Mouse (Mus musculus) kidney, embryonic 14.5 days (tissue): ENCODE data around the gene Pcsk2. TPM values are rescaled to one million over a fixed set of nuclear protein-coding genes. Genes with fewer than 3 reads are reported as not detected.

ENCODE experiments used
- ATAC-seq: fragments of 200-750 bp; cut with Nextera tagmentation; 2 replicates; pipeline ENCODE4 v1.8.0; 2017; ENCODE audit warnings: moderate number of reproducible peaks, mild to moderate bottlenecking, moderate TSS enrichment, moderate library complexity; ENCODE audit not compliant: low FRiP score, low TSS enrichment
- H3K27ac ChIP-seq: fragments of 300-500 bp; sonication (generic); 2 replicates; pipeline ENCODE4 v1.5.1; 2014; ENCODE audit warnings: low read depth, mild to moderate bottlenecking, low read length, moderate library complexity, mixed read lengths
- H3K27me3 ChIP-seq: fragments of 300-500 bp; sonication (generic); 2 replicates; pipeline ENCODE4 v1.6.1; 2014; ENCODE audit warnings: mild to moderate bottlenecking, low read length; ENCODE audit not compliant: control insufficient read depth, insufficient read depth
- H3K36me3 ChIP-seq: fragments of 300-500 bp; sonication (generic); 2 replicates; pipeline ENCODE4 v1.6.1; 2014; ENCODE audit warnings: low read length, mixed read lengths; ENCODE audit not compliant: control insufficient read depth, insufficient read depth
- H3K4me1 ChIP-seq: fragments of 300-500 bp; sonication (generic); 2 replicates; pipeline ENCODE4 v1.6.1; 2014; ENCODE audit warnings: low read length, mixed read lengths; ENCODE audit not compliant: control insufficient read depth, insufficient read depth
- H3K4me2 ChIP-seq: fragments of 300-500 bp; sonication (generic); replicated peaks from 2 replicates; pipeline ENCODE4 v1.6.1; 2014; ENCODE audit warnings: low read depth, mild to moderate bottlenecking, low read length
- H3K4me3 ChIP-seq: fragments of 300-500 bp; sonication (generic); 2 replicates; pipeline ENCODE4 v1.5.1; 2014; ENCODE audit warnings: mild to moderate bottlenecking, low read length
- H3K9ac ChIP-seq: fragments of 300-500 bp; sonication (generic); 2 replicates; pipeline ENCODE4 v1.6.1; 2014; ENCODE audit warnings: low read depth, mild to moderate bottlenecking, low read length, moderate library complexity
- H3K9me3 ChIP-seq: fragments of 300-500 bp; sonication (generic); 2 replicates; pipeline ENCODE4 v1.6.1; 2016; ENCODE audit warnings: low read length; ENCODE audit not compliant: control insufficient read depth
- WGBS: fragments of 180-500 bp; shearing (Covaris S2); extraction: QIAGEN DNeasy Blood & Tissue Kit; methylation state at CpG from one replicate; pipeline ENCODE4 v1.1.7; 2014; 5-methylcytosine and 5-hydroxymethylcytosine counted together
- polyA plus RNA-seq: library from polyadenylated mRNA; unstranded; fragments of >200 nt; fragmentation: Nextera tagmentation; extraction: Ambion mirVana; gene quantifications from 2 replicates; pipeline ENCODE4 v1.2.1, GENCODE M21; 2014

The Pcsk2 gene
- polyA plus RNA-seq, 1 experiment from 2014 or later: 1.7 TPM

DNA sequence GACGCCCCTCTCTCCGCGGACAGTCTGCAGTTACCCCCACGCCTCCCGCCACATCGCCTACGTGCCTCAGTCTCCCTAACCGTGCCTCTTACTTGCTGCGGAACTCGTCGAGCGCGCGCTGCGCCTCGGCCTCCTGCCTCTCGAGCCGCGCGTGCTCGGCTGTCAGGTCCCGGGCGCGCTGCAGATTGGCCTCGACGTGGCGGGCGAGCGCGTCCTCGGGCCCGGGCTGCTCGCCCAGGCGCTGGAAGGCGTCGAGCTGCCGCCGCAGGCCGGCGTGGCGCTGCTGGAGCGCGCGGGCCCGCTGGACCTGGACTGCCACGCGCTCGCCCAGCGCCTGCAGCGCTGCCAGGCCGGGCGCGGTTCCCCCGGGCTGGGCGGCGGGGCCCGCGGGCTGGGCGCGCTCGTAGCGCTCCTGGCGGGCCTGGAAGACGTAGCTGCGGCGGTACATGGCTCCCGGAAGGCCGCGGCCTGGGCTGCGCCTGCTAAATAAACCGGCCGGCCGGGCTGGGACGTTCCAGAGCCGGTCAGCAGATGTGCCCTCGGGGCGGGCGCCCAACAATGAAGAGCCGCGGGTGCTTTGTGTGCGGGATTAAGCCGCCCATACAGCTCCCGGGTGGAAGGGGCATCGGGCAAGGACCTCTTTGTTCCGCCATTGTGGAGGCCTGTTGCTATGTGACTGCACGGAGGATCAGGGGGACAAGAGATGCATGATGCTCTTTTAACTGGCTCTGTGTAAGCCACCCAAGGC lies 316.7 kb downstream of the Pcsk2 start, which contains the start of gene Bfsp1:
TSS of gene Bfsp1 (minus strand) at position 690 of the 748 bp plus-strand sequence.
- Histone ChIP-seq H3K4me1 (peaks cover 3% of the 10 kb centered on the region; the same call in 1 of the 2 replicates), H3K4me2 (peak within 1 kb of the TSS; percentile 87), H3K27me3 (no peaks in the 10 kb centered on the region; the same call in 1 of the 2 replicates), H3K9ac (peak within 1 kb of the TSS; percentile 80), H3K9me3 (no peaks in the 10 kb centered on the region), H3K27ac (no peak within 1 kb of the TSS), H3K4me3 (peak within 1 kb of the TSS; percentile 42), H3K36me3 (no peaks in the 10 kb centered on the region)
- WGBS: 3% methylated on average over 85 of the region's 86 CpGs
- peak; percentile 76 for ATAC-seq

DNA sequence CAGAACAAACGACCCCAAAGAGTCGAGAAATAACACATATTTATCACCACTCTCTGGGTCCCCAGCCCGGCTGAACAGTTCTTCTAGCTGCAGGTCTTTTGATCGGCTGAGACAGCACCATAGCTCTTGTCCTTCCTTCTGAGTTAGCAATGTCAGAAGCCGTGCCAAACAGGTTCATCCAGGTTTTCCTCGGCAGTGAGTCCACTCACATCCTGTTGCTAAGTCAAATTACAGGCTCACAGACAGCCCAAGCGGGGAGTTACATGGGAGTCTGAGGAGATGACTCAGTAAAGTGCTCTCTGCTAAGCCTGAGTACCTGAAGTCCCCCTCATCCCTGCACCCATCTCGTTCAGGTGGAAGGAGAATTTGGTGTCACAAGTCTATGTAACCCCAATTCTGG lies 318.6 kb downstream of the Pcsk2 start:
- H3K27ac ChIP-seq: no peak overlapping the region
- H3K4me3 ChIP-seq: no peak overlapping the region
- no peaks in the 10 kb centered on the region for H3K36me3 ChIP-seq
- no peaks in the 10 kb centered on the region; the same call in 1 of the 2 replicates for H3K27me3 ChIP-seq
- H3K9me3 ChIP-seq: no peaks in the 10 kb centered on the region
- peaks cover 3% of the 10 kb centered on the region; the same call in 1 of the 2 replicates for H3K4me1 ChIP-seq
- no peak overlapping the region for H3K9ac ChIP-seq
- H3K4me2 ChIP-seq: no peak overlapping the region
- no peak for ATAC-seq
- 45% methylated on average over 8 of the region's 8 CpGs for WGBS
